Mouse (Mus musculus): ENCODE data around the gene Gm20441. TPM values are rescaled to one million over a fixed set of nuclear protein-coding genes. Genes with fewer than 3 reads are reported as not detected.

Gm20441 gene
- polyA plus RNA-seq, 1 experiment from 2014 or later, result not detected

GRCm38 (mm10) chr10:75763682-75764518, 16.9 kb downstream of the Gm20441 start, which contains the start of gene Cabin1:
Cabin1 (minus strand) TSS chr10:75764341.
- 2% methylated on average over 61 of the region's 61 CpGs for WGBS

GRCm38 (mm10) chr10:75762413-75762812, 18.3 kb downstream of the Gm20441 start:
- Histone ChIP-seq H3K36me3 (peaks cover 21% of the 10 kb centered on the region), H3K27me3 (replicated peaks) (no peaks in the 10 kb centered on the region), H3K27ac (ENCODE audit: poor library complexity, severe bottlenecking) (no peak overlapping the region), H3K9ac (no peak overlapping the region), H3K4me1 (replicated peaks) (peaks cover 14% of the 10 kb centered on the region), H3K9me3 (replicated peaks) (no peaks in the 10 kb centered on the region), H3K4me3 (no peak overlapping the region), H3K4me2 (peak overlapping the region; percentile 37; the same call in 1 of the 2 replicates)
- 72% methylated on average over 3 of the region's 3 CpGs for WGBS
- no peak for ATAC-seq (ENCODE audit: insufficient number of reproducible peaks, low FRiP score)

More at GRCm38 (mm10) chr10:75763682-75764518, 16.9 kb downstream of the Gm20441 start, which contains the start of gene Cabin1:
- Histone ChIP-seq H3K4me3 (peak within 1 kb of the TSS; percentile 99), H3K27me3 (replicated peaks) (no peaks in the 10 kb centered on the region), H3K9me3 (replicated peaks) (no peaks in the 10 kb centered on the region), H3K4me2 (peak within 1 kb of the TSS; percentile 85), H3K27ac (ENCODE audit: poor library complexity, severe bottlenecking) (peak within 1 kb of the TSS; percentile 40; the same call in 1 of the 2 replicates), H3K36me3 (peaks cover 10% of the 10 kb centered on the region), H3K4me1 (replicated peaks) (peaks cover 14% of the 10 kb centered on the region), H3K9ac (peak within 1 kb of the TSS; percentile 93)
- ATAC-seq (ENCODE audit: insufficient number of reproducible peaks, low FRiP score), result peak; percentile 99

GRCm38 (mm10) chr10:75760311-75760710, 20.4 kb downstream of the Gm20441 start:
- 93% methylated on average over 3 of the region's 3 CpGs for WGBS
- Histone ChIP-seq H3K27me3 (replicated peaks) (no peaks in the 10 kb centered on the region), H3K4me1 (replicated peaks) (peaks cover 14% of the 10 kb centered on the region), H3K4me3 (no peak overlapping the region), H3K4me2 (no peak overlapping the region), H3K36me3 (peaks cover 32% of the 10 kb centered on the region), H3K9me3 (replicated peaks) (no peaks in the 10 kb centered on the region), H3K9ac (no peak overlapping the region), H3K27ac (ENCODE audit: poor library complexity, severe bottlenecking) (no peak overlapping the region)
- no peak for ATAC-seq (ENCODE audit: insufficient number of reproducible peaks, low FRiP score)

- Histone ChIP-seq H3K9me3 (replicated peaks) (no peaks in the 10 kb centered on the region), H3K4me1 (replicated peaks) (no peaks in the 10 kb centered on the region), H3K36me3 (peaks cover 65% of the 10 kb centered on the region), H3K27ac (ENCODE audit: poor library complexity, severe bottlenecking) (no peak overlapping the region), H3K9ac (no peak overlapping the region), H3K4me3 (no peak overlapping the region), H3K4me2 (no peak overlapping the region), H3K27me3 (replicated peaks) (no peaks in the 10 kb centered on the region)
- no peak for ATAC-seq (ENCODE audit: insufficient number of reproducible peaks, low FRiP score)
- WGBS, result 92% methylated on average over 11 of the region's 11 CpGs
Measured at GRCm38 (mm10) chr10:75756719-75757118, 24.0 kb downstream of the Gm20441 start.

- Histone ChIP-seq H3K4me2 (no peak overlapping the region), H3K27me3 (replicated peaks) (no peaks in the 10 kb centered on the region), H3K9me3 (replicated peaks) (no peaks in the 10 kb centered on the region), H3K36me3 (peaks cover 87% of the 10 kb centered on the region), H3K4me1 (replicated peaks) (no peaks in the 10 kb centered on the region), H3K27ac (ENCODE audit: poor library complexity, severe bottlenecking) (no peak overlapping the region), H3K4me3 (no peak overlapping the region), H3K9ac (no peak overlapping the region)
- peak; percentile 75 for ATAC-seq (ENCODE audit: insufficient number of reproducible peaks, low FRiP score)
- WGBS, result 44% methylated on average over 3 of the region's 3 CpGs
Measured at GRCm38 (mm10) chr10:75744017-75744416, 36.7 kb downstream of the Gm20441 start.

GRCm38 (mm10) chr10:75743369-75743768, 37.4 kb downstream of the Gm20441 start:
- peaks cover 87% of the 10 kb centered on the region for H3K36me3 ChIP-seq
- H3K4me3 ChIP-seq, result no peak overlapping the region
- ATAC-seq (ENCODE audit: insufficient number of reproducible peaks, low FRiP score), result no peak
- no peaks in the 10 kb centered on the region for H3K27me3 ChIP-seq (replicated peaks)
- no peak overlapping the region for H3K4me2 ChIP-seq
- H3K4me1 ChIP-seq (replicated peaks), result no peaks in the 10 kb centered on the region
- H3K27ac ChIP-seq (ENCODE audit: poor library complexity, severe bottlenecking), result no peak overlapping the region
- WGBS, result 90% methylated on average over 12 of the region's 12 CpGs
- no peak overlapping the region for H3K9ac ChIP-seq
- no peaks in the 10 kb centered on the region for H3K9me3 ChIP-seq (replicated peaks)

GRCm38 (mm10) chr10:75740866-75741265, 39.9 kb downstream of the Gm20441 start:
- no peak overlapping the region for H3K9ac ChIP-seq
- no peak overlapping the region for H3K27ac ChIP-seq (ENCODE audit: poor library complexity, severe bottlenecking)
- ATAC-seq (ENCODE audit: insufficient number of reproducible peaks, low FRiP score), result no peak
- no peak overlapping the region for H3K4me3 ChIP-seq
- 89% methylated on average over 3 of the region's 3 CpGs for WGBS
- H3K9me3 ChIP-seq (replicated peaks), result no peaks in the 10 kb centered on the region
- no peak overlapping the region for H3K4me2 ChIP-seq
- H3K4me1 ChIP-seq (replicated peaks), result no peaks in the 10 kb centered on the region
- H3K27me3 ChIP-seq (replicated peaks), result no peaks in the 10 kb centered on the region
- H3K36me3 ChIP-seq, result peaks cover 86% of the 10 kb centered on the region

GRCm38 (mm10) chr10:75725449-75725848, 55.3 kb downstream of the Gm20441 start:
- no peak overlapping the region for H3K4me2 ChIP-seq
- H3K4me1 ChIP-seq (replicated peaks), result no peaks in the 10 kb centered on the region
- H3K9me3 ChIP-seq (replicated peaks), result no peaks in the 10 kb centered on the region
- no peak overlapping the region for H3K27ac ChIP-seq (ENCODE audit: poor library complexity, severe bottlenecking)
- no peak overlapping the region for H3K4me3 ChIP-seq
- ATAC-seq (ENCODE audit: insufficient number of reproducible peaks, low FRiP score), result no peak
- peaks cover 86% of the 10 kb centered on the region for H3K36me3 ChIP-seq
- no peak overlapping the region for H3K9ac ChIP-seq
- WGBS, result 91% methylated on average over 7 of the region's 7 CpGs
- H3K27me3 ChIP-seq (replicated peaks), result no peaks in the 10 kb centered on the region

Other genes with a start within 250 kb of the Gm20441 start
- 1.4 and 1.6 TPM in 2 replicates for gene Lrrc75b, start 220.6 kb downstream of the Gm20441 start, polyA plus RNA-seq (2016; fragmentation: Nextera tagmentation; extraction: Ambion mirVana)
- gene Ggt1, start 219.3 kb downstream of the Gm20441 start, polyA plus RNA-seq (2016; fragmentation: Nextera tagmentation; extraction: Ambion mirVana), result 0.34 and 0.49 TPM in 2 replicates
- 6.1 and 7.7 TPM in 2 replicates for gene Ggt5, start 191.6 kb downstream of the Gm20441 start, polyA plus RNA-seq (2016; fragmentation: Nextera tagmentation; extraction: Ambion mirVana)
- gene Susd2, start 136.9 kb downstream of the Gm20441 start, polyA plus RNA-seq (2016; fragmentation: Nextera tagmentation; extraction: Ambion mirVana), result 4.5 and 5.1 TPM in 2 replicates
- 26.0 and 26.7 TPM in 2 replicates for gene Cabin1, start 16.6 kb downstream of the Gm20441 start, polyA plus RNA-seq (2016; fragmentation: Nextera tagmentation; extraction: Ambion mirVana)
- 31.0 and 35.3 TPM in 2 replicates for gene Ddt, start 7.5 kb downstream of the Gm20441 start, polyA plus RNA-seq (2016; fragmentation: Nextera tagmentation; extraction: Ambion mirVana)
- 2.7 and 3.2 TPM in 2 replicates for gene Gstt3, start 460 bp upstream of the Gm20441 start, polyA plus RNA-seq (2016; fragmentation: Nextera tagmentation; extraction: Ambion mirVana)
- 3.9 and 4.2 TPM in 2 replicates for gene Gstt1, start 17.6 kb upstream of the Gm20441 start, polyA plus RNA-seq (2016; fragmentation: Nextera tagmentation; extraction: Ambion mirVana)
- not detected in 2 replicates for gene Gstt4, start 41.6 kb upstream of the Gm20441 start, polyA plus RNA-seq (2016; fragmentation: Nextera tagmentation; extraction: Ambion mirVana)
- 7.2 and 8.1 TPM in 2 replicates for gene Gstt2, start 56.5 kb upstream of the Gm20441 start, polyA plus RNA-seq (2016; fragmentation: Nextera tagmentation; extraction: Ambion mirVana)
- gene Mif, start 79.3 kb upstream of the Gm20441 start, polyA plus RNA-seq (2016; fragmentation: Nextera tagmentation; extraction: Ambion mirVana), result 2,266 and 2,393 TPM in 2 replicates
- gene Derl3, start 112.5 kb upstream of the Gm20441 start, polyA plus RNA-seq (2016; fragmentation: Nextera tagmentation; extraction: Ambion mirVana), result 2.1 and 2.2 TPM in 2 replicates
- gene Smarcb1, start 140.7 kb upstream of the Gm20441 start, polyA plus RNA-seq (2016; fragmentation: Nextera tagmentation; extraction: Ambion mirVana), result 125 and 126 TPM in 2 replicates
- gene Chchd10, start 152.2 kb upstream of the Gm20441 start, polyA plus RNA-seq (2016; fragmentation: Nextera tagmentation; extraction: Ambion mirVana), result 408 and 409 TPM in 2 replicates
- 25.4 and 27.1 TPM in 2 replicates for gene Mmp11, start 155.5 kb upstream of the Gm20441 start, polyA plus RNA-seq (2016; fragmentation: Nextera tagmentation; extraction: Ambion mirVana)
- gene Gm867, start 159.7 kb upstream of the Gm20441 start, polyA plus RNA-seq (2016; fragmentation: Nextera tagmentation; extraction: Ambion mirVana), result 0.80 and 1.1 TPM in 2 replicates
- gene Vpreb3, start 162.1 kb upstream of the Gm20441 start, polyA plus RNA-seq (2016; fragmentation: Nextera tagmentation; extraction: Ambion mirVana), result 0.24 TPM in 1 of 2 replicates, not detected in the other
- 0.06 TPM in 1 of 2 replicates, not detected in the other for gene Gm5134, start 173.6 kb upstream of the Gm20441 start, polyA plus RNA-seq (2016; fragmentation: Nextera tagmentation; extraction: Ambion mirVana)

Data from heart, embryonic 12.5 days (tissue).